Mouse (Mus musculus): ENCODE data around the gene Ltc4s.

The Ltc4s gene

GRCm38 (mm10) chr11:50238324-50238723 is at the start of gene Ltc4s:
TSS of gene Ltc4s (minus strand) at chr11:50238616.
- no peak for DNase-seq (ENCODE audit: low spot score)

- no peak for DNase-seq (ENCODE audit: low spot score)
These were observed 48.0 kb upstream of the Ltc4s start for GRCm38 (mm10) chr11:50286428-50286827.

GRCm38 (mm10) chr11:50285696-50286095 is 47.3 kb upstream of the Ltc4s start:
- DNase-seq (ENCODE audit: low spot score) = no peak

GRCm38 (mm10) chr11:50285263-50285662 is 46.8 kb upstream of the Ltc4s start:
- no peak for DNase-seq (ENCODE audit: low spot score)

- no peak for DNase-seq (ENCODE audit: low spot score)
These were observed 41.6 kb upstream of the Ltc4s start for GRCm38 (mm10) chr11:50280053-50280452.

GRCm38 (mm10) chr11:50279005-50279404 is 40.6 kb upstream of the Ltc4s start:
- no peak for DNase-seq (ENCODE audit: low spot score)

- DNase-seq (ENCODE audit: low spot score) = no peak
These were observed 39.3 kb upstream of the Ltc4s start for GRCm38 (mm10) chr11:50277706-50278105.

GRCm38 (mm10) chr11:50277025-50277424 is 38.6 kb upstream of the Ltc4s start:
- DNase-seq (ENCODE audit: low spot score) = no peak

GRCm38 (mm10) chr11:50275568-50276151 is 37.2 kb upstream of the Ltc4s start:
- peak; percentile 29 for DNase-seq (ENCODE audit: low spot score)

GRCm38 (mm10) chr11:50275077-50275476 is 36.7 kb upstream of the Ltc4s start:
- no peak for DNase-seq (ENCODE audit: low spot score)

GRCm38 (mm10) chr11:50272819-50273218 is 34.4 kb upstream of the Ltc4s start:
- DNase-seq (ENCODE audit: low spot score) = no peak

GRCm38 (mm10) chr11:50269885-50270284 is 31.5 kb upstream of the Ltc4s start:
- DNase-seq (ENCODE audit: low spot score) = no peak

GRCm38 (mm10) chr11:50269163-50269562 is 30.7 kb upstream of the Ltc4s start:
- DNase-seq (ENCODE audit: low spot score) = no peak

GRCm38 (mm10) chr11:50266997-50267396 is 28.6 kb upstream of the Ltc4s start:
- DNase-seq (ENCODE audit: low spot score) = no peak

- DNase-seq (ENCODE audit: low spot score) = no peak
These were observed 27.5 kb upstream of the Ltc4s start for GRCm38 (mm10) chr11:50265931-50266330.

- no peak for DNase-seq (ENCODE audit: low spot score)
These were observed 24.8 kb upstream of the Ltc4s start for GRCm38 (mm10) chr11:50263198-50263597.

- DNase-seq (ENCODE audit: low spot score) = no peak
These were observed 23.6 kb upstream of the Ltc4s start for GRCm38 (mm10) chr11:50262020-50262419.

GRCm38 (mm10) chr11:50258310-50258709 is 19.9 kb upstream of the Ltc4s start:
- no peak for DNase-seq (ENCODE audit: low spot score)

GRCm38 (mm10) chr11:50256615-50257014 is 18.2 kb upstream of the Ltc4s start:
- no peak for DNase-seq (ENCODE audit: low spot score)

GRCm38 (mm10) chr11:50254010-50254580 is 15.7 kb upstream of the Ltc4s start:
- peak; percentile 31 for DNase-seq (ENCODE audit: low spot score)

- no peak for DNase-seq (ENCODE audit: low spot score)
These were observed 15.0 kb upstream of the Ltc4s start for GRCm38 (mm10) chr11:50253393-50253792.

GRCm38 (mm10) chr11:50252684-50253265 is 14.4 kb upstream of the Ltc4s start:
- no peak for DNase-seq (ENCODE audit: low spot score)

GRCm38 (mm10) chr11:50252166-50252565 is 13.8 kb upstream of the Ltc4s start:
- peak; percentile 58 for DNase-seq (ENCODE audit: low spot score)

Measured in urinary bladder, postnatal 14 days (tissue).